Mouse (Mus musculus) cerebellum, adult 9-11 months (tissue): Measurements from ENCODE around the gene Olfr117.
"Not testable (repeated sequence)": the region's sequence is repeated elsewhere in the genome, so short reads cannot be mapped to it uniquely, and the experiment has no call there.

Source experiments
- DNase-seq: peaks from one replicate; pipeline ENCODE4 v3.0.0; 2022

Gene Olfr117

DNA sequence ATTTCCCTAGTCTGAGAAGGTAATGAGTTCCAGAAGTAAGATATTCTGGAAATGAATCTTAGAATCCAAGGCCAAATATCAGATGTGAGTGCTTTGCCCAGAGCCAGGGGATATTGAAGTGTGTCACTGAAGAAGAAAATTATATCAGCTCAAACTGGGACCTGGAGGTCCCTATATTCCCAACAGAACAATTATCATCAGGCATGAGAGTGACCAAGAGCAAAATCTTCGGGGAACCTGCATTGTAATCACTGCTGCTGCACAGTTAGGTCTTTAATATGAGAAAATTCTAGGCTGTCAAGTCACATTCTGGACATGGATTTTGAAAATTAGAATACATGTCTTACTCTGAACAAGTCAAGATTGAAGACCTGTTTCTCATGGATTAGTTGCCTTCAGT lies at the start of gene Olfr117:
Olfr117 (minus strand) TSS at position 101 of the 400 bp plus-strand sequence.
- no peak for DNase-seq

DNA sequence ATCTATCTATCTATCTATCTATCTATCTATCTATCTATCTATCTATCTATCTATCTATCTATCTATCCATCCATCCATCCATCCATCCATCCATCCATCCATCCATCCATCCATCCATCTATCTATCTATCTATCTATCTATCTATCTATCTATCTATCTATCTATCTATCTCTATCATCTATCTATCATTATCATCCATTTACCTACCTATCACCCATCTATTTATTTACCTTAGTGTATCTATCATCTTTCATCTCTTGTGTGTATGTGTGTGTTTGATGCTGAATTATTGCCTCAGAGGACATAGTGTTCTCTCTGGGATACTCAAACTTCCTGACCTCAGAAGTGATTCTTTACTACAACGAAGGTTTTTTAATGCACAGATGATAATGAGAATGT lies 32.7 kb upstream of the Olfr117 start, which contains the start of gene Olfr119:
Olfr119 (plus strand) TSS at position 301 of the 400 bp plus-strand sequence.
- not testable (repeated sequence) for DNase-seq

DNA sequence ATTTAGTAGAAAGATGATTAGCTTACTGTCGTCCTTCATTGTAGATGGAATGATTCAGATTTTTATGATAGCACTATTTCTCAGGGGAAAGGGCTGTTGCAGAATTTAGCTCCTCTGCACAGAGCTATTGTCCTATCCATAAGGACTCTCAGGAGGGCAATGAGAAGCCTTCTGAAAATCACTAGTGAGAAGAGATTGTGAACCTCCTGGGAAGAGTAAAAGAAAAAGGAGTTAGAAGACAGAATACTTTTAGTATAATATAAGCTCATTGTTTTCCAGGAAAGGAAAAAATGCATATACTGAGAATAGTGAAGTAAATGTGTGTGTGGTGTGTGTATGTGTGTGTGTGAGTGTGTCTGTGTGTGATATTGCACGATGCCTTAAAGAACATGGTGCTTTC lies 3.1 kb upstream of the Olfr117 start, which contains the start of gene Olfr118:
Olfr118 (plus strand) TSS at position 301 of the 400 bp plus-strand sequence.
- DNase-seq, result no peak

DNA sequence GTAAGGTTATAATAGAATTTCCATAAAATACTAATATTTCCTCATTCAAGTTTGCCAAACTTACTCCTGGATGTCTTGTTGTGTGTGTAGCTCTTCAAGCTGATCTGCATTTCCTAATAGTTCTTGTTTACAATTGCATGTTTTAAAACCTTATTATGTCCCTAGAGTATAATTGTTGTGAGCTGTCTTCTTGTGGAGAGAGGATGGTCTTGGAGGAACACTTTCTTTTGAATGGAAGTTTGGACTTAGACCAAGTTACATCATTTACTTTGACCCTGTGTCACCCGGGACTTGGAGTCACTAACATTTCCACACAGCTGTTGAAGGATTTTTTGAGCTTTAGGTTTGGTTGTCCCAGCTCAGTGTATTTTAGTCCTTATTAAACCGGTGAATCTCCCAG lies 36.6 kb downstream of the Olfr117 start, which contains the start of the genes Olfr115 and Olfr116:
Olfr115 (minus strand) TSS at position 101 of the 400 bp plus-strand sequence.
Olfr116 (minus strand) TSS at position 191 of the 400 bp plus-strand sequence.
- DNase-seq, result no peak
